Mouse (Mus musculus) testis, adult 2 months (tissue): Measurements from ENCODE around the gene Syne1.

ENCODE experiments used
- CTCF ChIP-seq: fragments of 200-500 bp; IDR thresholded peaks from 2 replicates; pipeline ENCODE4 v1.5.1; 2012; ENCODE audit warnings: low read depth, mild to moderate bottlenecking, inconsistent platforms, low read length, moderate library complexity; ENCODE audit not compliant: control insufficient read depth, insufficient read depth, insufficient replicate concordance
- POLR2A ChIP-seq: fragments of 200-500 bp; IDR thresholded peaks from 2 replicates; pipeline ENCODE4 v1.6.1; 2012; ENCODE audit warnings: low read depth, mild to moderate bottlenecking, inconsistent platforms, low read length, moderate library complexity; ENCODE audit not compliant: control insufficient read depth

- TF ChIP-seq POLR2A (no peak), CTCF (no peak)
Measured at GRCm38 (mm10) chr10:4974246-4974645, 577.0 kb downstream of the Syne1 start.
